Mouse (Mus musculus) bone marrow, adult 2 months (tissue): ENCODE data around the gene Mknk2.

Source experiments
- CTCF ChIP-seq: fragments of 200-500 bp; IDR thresholded peaks from 2 replicates; pipeline ENCODE4 v1.5.1; 2011; ENCODE audit warnings: low read length, control low read depth; ENCODE audit not compliant: control insufficient read depth, insufficient read depth
- POLR2A ChIP-seq: fragments of 200-500 bp; IDR thresholded peaks from 2 replicates; pipeline ENCODE4 v1.6.1; 2011; ENCODE audit warnings: low read depth, mild to moderate bottlenecking, control low read depth, low read length, borderline replicate concordance; ENCODE audit not compliant: control insufficient read depth

DNA sequence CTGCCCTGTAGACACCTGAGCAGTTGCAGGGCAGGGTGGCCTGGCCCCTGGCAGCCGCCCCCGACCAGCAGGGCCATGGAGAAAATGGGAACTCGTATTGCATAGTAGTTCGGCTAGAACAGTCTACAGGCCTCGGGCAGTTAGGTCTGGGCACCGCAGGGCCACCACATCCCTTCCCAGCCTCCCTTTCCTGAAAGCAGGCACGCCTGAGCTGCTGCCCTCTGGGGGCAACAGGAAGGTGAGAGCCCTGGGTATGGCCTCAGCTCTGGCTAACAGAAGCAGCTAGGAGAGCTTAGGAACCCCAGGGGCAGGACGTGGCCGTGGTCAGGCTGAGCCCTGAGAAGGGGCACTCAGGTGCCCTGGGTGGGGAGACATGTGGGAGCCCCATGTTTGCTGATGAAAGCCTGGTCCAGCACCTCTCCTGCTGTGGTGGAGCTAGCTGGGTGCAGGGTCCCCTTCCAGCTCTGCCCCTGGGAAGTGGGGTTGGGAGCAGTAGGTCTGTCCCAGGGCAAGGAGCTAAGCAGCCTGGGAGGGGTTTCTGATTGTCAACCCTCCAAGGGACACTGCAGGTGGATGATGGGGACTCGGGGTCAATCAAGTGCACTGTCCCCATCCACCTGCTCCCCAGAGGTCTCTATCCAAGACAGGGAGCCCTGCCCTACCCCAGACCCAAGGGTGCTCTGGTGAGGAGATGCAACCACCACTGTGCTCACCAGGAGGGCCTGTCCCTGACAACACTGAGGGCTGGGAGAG is 11.8 kb downstream of the Mknk2 start:
- TF ChIP-seq POLR2A (no peak), CTCF (no peak)
